Mouse (Mus musculus): Measurements from ENCODE around the gene Bloc1s4.

DNA sequence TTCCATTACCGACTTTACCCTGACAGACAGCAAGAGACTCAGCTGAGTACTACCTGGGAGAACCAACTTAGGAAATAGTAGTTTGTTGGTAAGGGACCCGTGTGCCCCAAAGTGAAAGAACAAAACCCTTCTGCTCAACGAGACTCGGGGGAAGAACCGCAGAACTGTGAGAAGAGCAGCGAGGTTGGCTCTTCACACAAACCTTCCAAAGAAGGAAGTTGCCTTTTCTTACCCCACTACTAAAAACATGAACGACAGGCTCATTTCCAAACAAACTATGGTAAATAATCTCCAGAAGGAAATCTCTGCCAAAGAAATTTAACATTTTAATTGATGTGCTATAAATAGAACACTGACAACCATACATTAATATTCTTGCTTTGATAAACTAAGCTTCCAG, 1.4 kb downstream of the Bloc1s4 start:
- no peak for TF ChIP-seq POLR2A (IDR thresholded peaks at IDR 0.05; ENCODE audit: low read depth, low read length)
- no peak for TF ChIP-seq CTCF (IDR thresholded peaks at IDR 0.05; ENCODE audit: extremely low read depth, insufficient read depth, insufficient read length, insufficient replicate concordance)
